Mouse (Mus musculus) lung, embryonic 14.5 days (tissue): Measurements from ENCODE around the gene Mmrn1. TPM values are rescaled to one million over a fixed set of nuclear protein-coding genes. Genes with fewer than 3 reads are reported as not detected.

Experiments used
- ATAC-seq: fragments of 200-750 bp; cut with Nextera tagmentation; 2 replicates; pipeline ENCODE4 v1.8.0; 2017; ENCODE audit warnings: mild to moderate bottlenecking, moderate TSS enrichment, moderate library complexity; ENCODE audit not compliant: insufficient read depth
- DNase-seq: peaks from one replicate; pipeline ENCODE4 v3.0.0-alpha.2; 2015
- H3K27ac ChIP-seq: fragments of 300-500 bp; sonication (generic); 2 replicates; pipeline ENCODE4 v1.5.1; 2014; ENCODE audit warnings: low read depth, mild to moderate bottlenecking, moderate library complexity
- H3K27me3 ChIP-seq: fragments of 300-500 bp; sonication (generic); 2 replicates; pipeline ENCODE4 v1.6.1; 2014; ENCODE audit warnings: low read length, control low read depth; ENCODE audit not compliant: insufficient read depth
- H3K36me3 ChIP-seq: fragments of 300-500 bp; sonication (generic); 2 replicates; pipeline ENCODE4 v1.6.1; 2014; ENCODE audit warnings: control low read depth; ENCODE audit not compliant: insufficient read depth
- H3K4me1 ChIP-seq: fragments of 300-500 bp; sonication (generic); 2 replicates; pipeline ENCODE4 v1.6.1; 2014; ENCODE audit warnings: antibody characterized with exemption, control low read depth; ENCODE audit not compliant: insufficient read depth
- H3K4me2 ChIP-seq: fragments of 300-500 bp; sonication (generic); 2 replicates; pipeline ENCODE4 v1.6.1; 2014; ENCODE audit warnings: mild to moderate bottlenecking
- H3K4me3 ChIP-seq: fragments of 300-500 bp; sonication (generic); 2 replicates; pipeline ENCODE4 v1.5.1; 2014; ENCODE audit warnings: low read depth, low read length
- H3K9ac ChIP-seq: fragments of 300-500 bp; sonication (generic); 2 replicates; pipeline ENCODE4 v1.6.1; 2014
- H3K9me3 ChIP-seq: fragments of 300-500 bp; sonication (generic); 2 replicates; pipeline ENCODE4 v1.6.1; 2016; ENCODE audit warnings: low read depth, low read length, control low read depth
- CTCF ChIP-seq: IDR thresholded peaks from 2 replicates; pipeline ENCODE4 v1.5.1; 2016; ENCODE audit warnings: antibody characterized with exemption, low read depth
- WGBS: fragments of 180-500 bp; shearing (Covaris S2); extraction: QIAGEN DNeasy Blood & Tissue Kit; methylation state at CpG from one replicate; pipeline ENCODE4 v1.1.7; 2014; 5-methylcytosine and 5-hydroxymethylcytosine counted together
- polyA plus RNA-seq: library from polyadenylated mRNA; unstranded; fragments of >200 nt; fragmentation: Nextera tagmentation; extraction: Ambion mirVana; gene quantifications from 2 replicates; pipeline ENCODE4 v1.2.1, GENCODE M21; 2014

Gene Mmrn1
- polyA plus RNA-seq, 1 experiment from 2014 or later = 46.0 TPM

- ATAC-seq = no peak
- Histone ChIP-seq H3K9ac (no peak overlapping the region), H3K36me3 (no peaks in the 10 kb centered on the region), H3K27me3 (no peaks in the 10 kb centered on the region), H3K9me3 (no peaks in the 10 kb centered on the region), H3K27ac (no peak overlapping the region), H3K4me3 (no peak overlapping the region), H3K4me2 (no peak overlapping the region), H3K4me1 (no peaks in the 10 kb centered on the region)
- no peak for DNase-seq
- no peak for TF ChIP-seq CTCF
- 100% methylated on average over 1 of the region's 1 CpGs for WGBS
These were observed 67.6 kb downstream of the Mmrn1 start for GRCm38 (mm10) chr6:60992366-60992765.

DNA sequence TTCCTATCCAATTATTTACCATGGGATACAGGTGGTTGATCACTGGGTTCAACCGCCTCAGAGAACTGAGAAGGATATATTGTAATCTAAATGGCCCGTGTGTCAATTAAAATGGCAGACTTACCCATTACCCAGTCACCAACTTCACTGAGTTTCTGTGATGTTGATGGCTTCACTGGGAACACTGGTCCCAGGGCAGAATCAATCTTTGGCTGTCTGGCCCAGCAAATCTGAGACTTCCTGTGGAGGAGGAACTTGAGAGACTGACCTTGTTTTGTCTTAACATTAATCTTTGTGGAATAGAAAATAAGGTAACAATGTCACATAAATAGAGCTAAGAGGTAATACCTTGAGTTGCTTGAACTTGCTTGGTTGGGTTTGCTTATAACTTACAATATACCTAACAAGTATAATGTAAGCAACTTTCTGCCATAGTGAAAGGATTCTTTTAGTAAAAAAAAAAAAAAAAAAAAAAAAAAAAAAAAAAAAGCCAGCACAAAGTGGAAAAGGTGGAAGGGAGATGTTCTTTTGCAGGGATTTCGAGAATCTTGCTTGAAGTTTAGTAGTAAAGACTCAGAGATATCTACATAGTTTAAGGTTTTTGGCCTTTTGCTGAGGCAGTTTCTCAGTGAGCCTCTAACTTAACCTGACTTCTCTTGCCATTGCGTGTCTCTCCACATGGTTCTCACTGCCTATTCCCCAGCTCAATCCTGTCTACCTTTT is 68.8 kb downstream of the Mmrn1 start:
- Histone ChIP-seq H3K9me3 (no peaks in the 10 kb centered on the region), H3K27me3 (no peaks in the 10 kb centered on the region), H3K9ac (no peak overlapping the region), H3K4me1 (no peaks in the 10 kb centered on the region), H3K4me3 (no peak overlapping the region), H3K4me2 (no peak overlapping the region), H3K27ac (no peak overlapping the region), H3K36me3 (no peaks in the 10 kb centered on the region)
- ATAC-seq (no peak), DNase-seq (no peak)
- WGBS = 84% methylated on average over 4 of the region's 4 CpGs
- TF ChIP-seq CTCF = no peak

DNA sequence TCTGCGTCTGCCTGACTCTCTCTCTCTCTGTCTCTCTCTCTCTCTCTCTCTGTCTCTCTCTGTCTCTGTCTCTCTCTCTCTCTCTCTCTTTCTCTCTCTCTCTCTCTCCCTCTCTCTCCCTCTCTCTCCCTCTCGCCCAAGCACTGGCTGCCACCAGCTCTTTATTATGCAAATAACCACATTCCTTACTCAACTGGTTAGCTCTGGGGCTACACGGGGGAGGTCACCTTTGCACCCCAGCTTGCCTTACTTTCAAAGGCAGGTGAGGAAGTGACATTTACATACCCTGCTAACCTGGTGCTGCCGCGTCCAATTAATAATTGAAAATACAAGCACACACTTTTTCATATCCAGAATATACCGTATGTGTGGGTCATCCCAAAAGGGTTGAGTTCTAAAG is 69.3 kb downstream of the Mmrn1 start:
- no peak overlapping the region for H3K4me2 ChIP-seq
- WGBS = 27% methylated on average over 6 of the region's 6 CpGs
- ATAC-seq = no peak

GRCm38 (mm10) chr6:60994521-60994920 is 69.7 kb downstream of the Mmrn1 start:
- Histone ChIP-seq H3K4me2 (no peak overlapping the region), H3K9me3 (no peaks in the 10 kb centered on the region), H3K27me3 (no peaks in the 10 kb centered on the region), H3K36me3 (no peaks in the 10 kb centered on the region), H3K27ac (no peak overlapping the region), H3K9ac (no peak overlapping the region), H3K4me3 (no peak overlapping the region), H3K4me1 (no peaks in the 10 kb centered on the region)
- whole genome bisulfite sequencing = 33% methylated on average over 10 of the region's 10 CpGs
- DNase-seq = no peak
- TF ChIP-seq CTCF = no peak
- ATAC-seq = no peak

More for the DNA sequence above, 69.3 kb downstream of the Mmrn1 start:
- Histone ChIP-seq H3K4me1 (no peaks in the 10 kb centered on the region), H3K9me3 (no peaks in the 10 kb centered on the region), H3K36me3 (no peaks in the 10 kb centered on the region), H3K4me3 (no peak overlapping the region), H3K27ac (no peak overlapping the region), H3K9ac (no peak overlapping the region), H3K27me3 (no peaks in the 10 kb centered on the region)
- no peak for DNase-seq
- no peak for TF ChIP-seq CTCF

DNA sequence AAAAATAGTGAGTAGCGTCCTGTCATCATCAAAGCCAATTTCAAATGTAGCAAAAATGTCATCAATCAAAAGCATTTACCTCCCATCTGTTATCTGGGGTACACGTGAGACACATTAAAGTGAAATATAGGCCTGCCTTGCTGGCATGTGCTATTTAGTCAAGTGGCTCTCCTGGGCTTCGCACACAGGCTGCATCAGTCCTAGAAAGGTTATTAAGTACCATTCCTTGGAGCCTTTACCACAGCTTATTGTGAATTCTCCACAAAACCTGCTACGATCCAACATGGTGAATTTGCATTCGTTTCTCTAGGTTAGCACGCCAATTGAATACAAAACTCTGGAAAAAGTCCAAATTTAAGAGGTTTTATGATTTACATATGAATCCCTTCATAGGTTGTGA is 70.8 kb downstream of the Mmrn1 start:
- H3K4me2 ChIP-seq = no peak overlapping the region
- 64% methylated on average over 6 of the region's 6 CpGs for WGBS
- TF ChIP-seq CTCF = no peak

GRCm38 (mm10) chr6:60996328-60996727 is 71.6 kb downstream of the Mmrn1 start:
- no peak for DNase-seq
- Histone ChIP-seq H3K4me1 (no peaks in the 10 kb centered on the region), H3K4me2 (no peak overlapping the region), H3K9me3 (no peaks in the 10 kb centered on the region), H3K27me3 (no peaks in the 10 kb centered on the region), H3K27ac (no peak overlapping the region), H3K36me3 (no peaks in the 10 kb centered on the region), H3K9ac (no peak overlapping the region), H3K4me3 (no peak overlapping the region)
- 75% methylated on average over 1 of the region's 1 CpGs for WGBS
- TF ChIP-seq CTCF = no peak
- no peak for ATAC-seq

More for the DNA sequence above, 70.8 kb downstream of the Mmrn1 start:
- Histone ChIP-seq H3K4me1 (no peaks in the 10 kb centered on the region), H3K27ac (no peak overlapping the region), H3K27me3 (no peaks in the 10 kb centered on the region), H3K36me3 (no peaks in the 10 kb centered on the region), H3K9ac (no peak overlapping the region), H3K4me3 (no peak overlapping the region), H3K9me3 (no peaks in the 10 kb centered on the region)
- no peak for DNase-seq
- ATAC-seq = no peak

DNA sequence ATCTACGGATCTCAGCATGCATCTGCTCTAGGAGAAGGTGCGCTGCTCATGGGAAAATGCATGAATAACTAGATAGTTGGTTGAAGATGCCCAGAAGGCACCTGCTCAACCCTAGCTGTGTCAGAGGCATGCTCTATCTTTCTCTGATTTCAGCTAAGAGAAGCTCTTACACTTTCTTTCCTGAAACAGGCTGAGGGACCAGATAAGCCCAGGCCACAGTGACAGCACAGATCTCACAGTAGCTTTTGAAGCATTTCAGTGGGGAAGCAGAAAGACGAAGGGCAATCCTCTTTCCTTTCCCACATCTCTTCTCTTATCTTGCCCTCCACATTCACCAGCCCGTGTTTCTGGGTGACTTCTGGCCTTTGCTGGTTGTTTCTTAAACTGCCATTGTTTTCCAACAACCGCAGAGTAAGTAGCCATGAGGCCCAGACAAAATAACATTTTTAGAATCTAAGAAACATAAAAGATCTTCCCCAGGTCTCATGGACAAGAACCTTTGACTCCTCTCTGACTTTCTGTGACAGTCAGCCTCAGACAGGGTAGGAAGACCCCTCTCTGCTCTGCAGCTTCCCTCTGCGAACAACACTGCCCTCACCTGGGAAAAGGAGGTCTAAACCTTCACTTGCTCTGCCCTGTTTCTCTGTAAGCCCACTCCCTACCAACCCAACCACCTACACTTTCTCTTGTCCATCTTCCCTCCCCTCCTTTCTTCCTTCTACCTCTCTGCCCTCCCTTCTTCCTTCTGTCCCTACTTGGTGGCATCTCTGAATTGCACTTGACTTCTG is 76.4 kb downstream of the Mmrn1 start:
- Histone ChIP-seq H3K27ac (no peak overlapping the region), H3K4me3 (no peak overlapping the region), H3K9ac (no peak overlapping the region), H3K36me3 (no peaks in the 10 kb centered on the region), H3K4me2 (no peak overlapping the region), H3K27me3 (no peaks in the 10 kb centered on the region), H3K4me1 (no peaks in the 10 kb centered on the region), H3K9me3 (no peaks in the 10 kb centered on the region)
- no peak for ATAC-seq
- no peak for TF ChIP-seq CTCF
- no peak for DNase-seq
- WGBS = 77% methylated on average over 6 of the region's 6 CpGs
